Mouse (Mus musculus) activated CD4-positive, CD25-positive, alpha-beta regulatory T cell, adult 4 months (primary cell): ENCODE results near the gene Ifnar2. TPM values are rescaled to one million over a fixed set of nuclear protein-coding genes. Genes with fewer than 3 reads are reported as not detected.

Source experiments
- polyA plus RNA-seq, 2 experiments: library from polyadenylated mRNA; unstranded; fragments of 100-300 nt; shearing (Covaris generic); gene quantifications; one replicate each; pipeline ENCODE4 v1.2.1; 2017

The Ifnar2 gene
- polyA plus RNA-seq, 2 experiments from 2014 or later = 48.1 to 49.2 TPM

Other genes starting within 250 kb of the Ifnar2 start
- not detected for gene Olig2, start 147.3 kb upstream of the Ifnar2 start, polyA plus RNA-seq
- gene Olig1, start 103.0 kb upstream of the Ifnar2 start, polyA plus RNA-seq = not detected
- gene Gm21970, start 18.9 kb downstream of the Ifnar2 start, polyA plus RNA-seq = 1 to 10 TPM in 1 of 2 experiments, not detected in 1; 1.9 TPM
- gene Il10rb, start 33.4 kb downstream of the Ifnar2 start, polyA plus RNA-seq = 100 to 1,000 TPM; 108 to 129 TPM
- gene Ifnar1, start 112.5 kb downstream of the Ifnar2 start, polyA plus RNA-seq = 10 to 100 TPM; 87.0 to 90.6 TPM
- 10 to 100 TPM; 19.8 to 20.6 TPM for gene Ifngr2, start 174.3 kb downstream of the Ifnar2 start, polyA plus RNA-seq
- 10 to 100 TPM; 34.6 to 38.3 TPM for gene Tmem50b, start 225.0 kb downstream of the Ifnar2 start, polyA plus RNA-seq
- 1 to 10 TPM in 1 of 2 experiments, under 1 TPM in 1; 0.79 to 2.3 TPM for gene Dnajc28, start 246.2 kb downstream of the Ifnar2 start, polyA plus RNA-seq